Mouse (Mus musculus): ENCODE data around the gene Mzt1. TPM values are rescaled to one million over a fixed set of nuclear protein-coding genes. Genes with fewer than 3 reads are reported as not detected.
"Not testable (repeated sequence)": the region's sequence is repeated elsewhere in the genome, so short reads cannot be mapped to it uniquely, and the experiment has no call there.

Mzt1 gene
- polyA plus RNA-seq, 1 experiment from 2014 or later, result 97.7 TPM

DNA sequence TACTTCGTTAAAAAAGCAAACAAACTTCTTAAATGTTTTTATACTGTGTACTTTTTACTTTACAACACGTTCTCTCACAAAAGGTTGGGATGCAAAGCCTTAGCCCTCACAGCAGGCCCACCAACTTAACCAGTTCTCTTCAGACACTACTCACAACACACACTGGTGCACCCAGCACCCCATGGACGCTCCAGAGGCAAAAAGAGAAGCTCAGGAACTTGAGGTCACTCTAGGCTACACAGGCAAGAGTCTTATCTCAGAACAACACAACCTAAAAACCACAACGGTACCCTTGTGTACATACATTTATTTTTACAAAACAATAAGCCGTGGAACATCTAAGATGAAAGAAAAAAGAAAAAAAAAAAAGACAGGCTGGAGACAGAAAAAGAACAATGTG, 1.2 kb downstream of the Mzt1 start:
- WGBS, result 3% methylated on average over 5 of the region's 5 CpGs
- Histone ChIP-seq H3K4me1 (ENCODE audit: control insufficient read depth, insufficient read depth, low read length) (peaks cover 35% of the 10 kb centered on the region), H3K36me3 (ENCODE audit: control insufficient read depth, insufficient read depth) (no peaks in the 10 kb centered on the region), H3K4me2 (ENCODE audit: low read depth, low read length) (peak overlapping the region; percentile 88), H3K9ac (ENCODE audit: low read length) (peak overlapping the region; percentile 95), H3K4me3 (ENCODE audit: low read length) (peak overlapping the region; percentile 98), H3K27me3 (ENCODE audit: control insufficient read depth, insufficient read depth, low read length) (no peaks in the 10 kb centered on the region), H3K9me3 (replicated peaks; ENCODE audit: control insufficient read depth, low read length) (no peaks in the 10 kb centered on the region), H3K27ac (ENCODE audit: low read length) (no peak overlapping the region)
- no peak for ATAC-seq (replicated peaks; ENCODE audit: extremely low read depth, insufficient read depth, low FRiP score)

GRCm38 (mm10) chr14:99044096-99044495, 1.8 kb downstream of the Mzt1 start:
- WGBS, result 42% methylated on average over 10 of the region's 10 CpGs
- Histone ChIP-seq H3K9me3 (replicated peaks; ENCODE audit: control insufficient read depth, low read length) (no peaks in the 10 kb centered on the region), H3K4me2 (ENCODE audit: low read depth, low read length) (peak overlapping the region; percentile 88), H3K9ac (ENCODE audit: low read length) (peak overlapping the region; percentile 53), H3K27me3 (ENCODE audit: control insufficient read depth, insufficient read depth, low read length) (no peaks in the 10 kb centered on the region), H3K27ac (ENCODE audit: low read length) (no peak overlapping the region), H3K4me1 (ENCODE audit: control insufficient read depth, insufficient read depth, low read length) (peaks cover 35% of the 10 kb centered on the region), H3K36me3 (ENCODE audit: control insufficient read depth, insufficient read depth) (peaks cover 1% of the 10 kb centered on the region; the same call in 1 of the 2 replicates), H3K4me3 (ENCODE audit: low read length) (peak overlapping the region; percentile 98)
- ATAC-seq (replicated peaks; ENCODE audit: extremely low read depth, insufficient read depth, low FRiP score), result no peak

GRCm38 (mm10) chr14:99043499-99043898, 2.4 kb downstream of the Mzt1 start:
- peak overlapping the region; percentile 88 for H3K4me2 ChIP-seq (ENCODE audit: low read depth, low read length)
- H3K27me3 ChIP-seq (ENCODE audit: control insufficient read depth, insufficient read depth, low read length), result no peaks in the 10 kb centered on the region
- H3K4me3 ChIP-seq (ENCODE audit: low read length), result no peak overlapping the region
- H3K9ac ChIP-seq (ENCODE audit: low read length), result 0 out of 2 replicates have a peak overlapping the region, but pooled peaks have one; percentile 15
- no peak overlapping the region for H3K27ac ChIP-seq (ENCODE audit: low read length)
- H3K4me1 ChIP-seq (ENCODE audit: control insufficient read depth, insufficient read depth, low read length), result peaks cover 35% of the 10 kb centered on the region
- no peaks in the 10 kb centered on the region for H3K9me3 ChIP-seq (replicated peaks; ENCODE audit: control insufficient read depth, low read length)
- 46% methylated on average over 1 of the region's 1 CpGs for WGBS
- H3K36me3 ChIP-seq (ENCODE audit: control insufficient read depth, insufficient read depth), result peaks cover 3% of the 10 kb centered on the region; the same call in 1 of the 2 replicates
- no peak for ATAC-seq (replicated peaks; ENCODE audit: extremely low read depth, insufficient read depth, low FRiP score)

- Histone ChIP-seq H3K36me3 (ENCODE audit: control insufficient read depth, insufficient read depth) (peaks cover 16% of the 10 kb centered on the region), H3K27me3 (ENCODE audit: control insufficient read depth, insufficient read depth, low read length) (no peaks in the 10 kb centered on the region), H3K9ac (ENCODE audit: low read length) (peak overlapping the region; percentile 45), H3K4me2 (ENCODE audit: low read depth, low read length) (peak overlapping the region; percentile 40), H3K4me3 (ENCODE audit: low read length) (no peak overlapping the region), H3K9me3 (replicated peaks; ENCODE audit: control insufficient read depth, low read length) (no peaks in the 10 kb centered on the region), H3K4me1 (ENCODE audit: control insufficient read depth, insufficient read depth, low read length) (peaks cover 28% of the 10 kb centered on the region), H3K27ac (ENCODE audit: low read length) (peak overlapping the region; percentile 20; the same call in 1 of the 2 replicates)
- ATAC-seq (replicated peaks; ENCODE audit: extremely low read depth, insufficient read depth, low FRiP score), result no peak
- 48% methylated on average over 4 of the region's 4 CpGs for WGBS
Observed at GRCm38 (mm10) chr14:99041416-99041815, 4.5 kb downstream of the Mzt1 start.

- H3K4me2 ChIP-seq (ENCODE audit: low read depth, low read length); H3K27me3 ChIP-seq (ENCODE audit: control insufficient read depth, insufficient read depth, low read length); H3K9me3 ChIP-seq (replicated peaks; ENCODE audit: control insufficient read depth, low read length); H3K27ac ChIP-seq (ENCODE audit: low read length); H3K4me3 ChIP-seq (ENCODE audit: low read length); ATAC-seq (replicated peaks; ENCODE audit: extremely low read depth, insufficient read depth, low FRiP score); H3K9ac ChIP-seq (ENCODE audit: low read length): not testable (repeated sequence)
- 77% methylated on average over 5 of the region's 5 CpGs for WGBS
- Histone ChIP-seq H3K4me1 (ENCODE audit: control insufficient read depth, insufficient read depth, low read length) (peaks cover 23% of the 10 kb centered on the region), H3K36me3 (ENCODE audit: control insufficient read depth, insufficient read depth) (peaks cover 20% of the 10 kb centered on the region)
Observed at GRCm38 (mm10) chr14:99039308-99039707, 6.6 kb downstream of the Mzt1 start.

GRCm38 (mm10) chr14:99037703-99038102, 8.2 kb downstream of the Mzt1 start:
- Histone ChIP-seq H3K36me3 (ENCODE audit: control insufficient read depth, insufficient read depth) (peaks cover 26% of the 10 kb centered on the region), H3K9me3 (replicated peaks; ENCODE audit: control insufficient read depth, low read length) (no peaks in the 10 kb centered on the region), H3K4me3 (ENCODE audit: low read length) (no peak overlapping the region), H3K4me1 (ENCODE audit: control insufficient read depth, insufficient read depth, low read length) (peaks cover 14% of the 10 kb centered on the region), H3K27ac (ENCODE audit: low read length) (no peak overlapping the region), H3K4me2 (ENCODE audit: low read depth, low read length) (no peak overlapping the region), H3K9ac (ENCODE audit: low read length) (no peak overlapping the region), H3K27me3 (ENCODE audit: control insufficient read depth, insufficient read depth, low read length) (no peaks in the 10 kb centered on the region)
- no peak for ATAC-seq (replicated peaks; ENCODE audit: extremely low read depth, insufficient read depth, low FRiP score)
- WGBS, result 81% methylated on average over 2 of the region's 2 CpGs

- no peak overlapping the region for H3K27ac ChIP-seq (ENCODE audit: low read length)
- H3K4me2 ChIP-seq (ENCODE audit: low read depth, low read length), result no peak overlapping the region
- H3K9ac ChIP-seq (ENCODE audit: low read length), result no peak overlapping the region
- no peak overlapping the region for H3K4me3 ChIP-seq (ENCODE audit: low read length)
- peaks cover 32% of the 10 kb centered on the region for H3K36me3 ChIP-seq (ENCODE audit: control insufficient read depth, insufficient read depth)
- no peaks in the 10 kb centered on the region for H3K27me3 ChIP-seq (ENCODE audit: control insufficient read depth, insufficient read depth, low read length)
- WGBS, result 41% methylated on average over 4 of the region's 4 CpGs
- peaks cover 2% of the 10 kb centered on the region for H3K4me1 ChIP-seq (ENCODE audit: control insufficient read depth, insufficient read depth, low read length)
- ATAC-seq (replicated peaks; ENCODE audit: extremely low read depth, insufficient read depth, low FRiP score), result no peak
- no peaks in the 10 kb centered on the region for H3K9me3 ChIP-seq (replicated peaks; ENCODE audit: control insufficient read depth, low read length)
Observed at GRCm38 (mm10) chr14:99036039-99036438, 9.9 kb downstream of the Mzt1 start.

DNA sequence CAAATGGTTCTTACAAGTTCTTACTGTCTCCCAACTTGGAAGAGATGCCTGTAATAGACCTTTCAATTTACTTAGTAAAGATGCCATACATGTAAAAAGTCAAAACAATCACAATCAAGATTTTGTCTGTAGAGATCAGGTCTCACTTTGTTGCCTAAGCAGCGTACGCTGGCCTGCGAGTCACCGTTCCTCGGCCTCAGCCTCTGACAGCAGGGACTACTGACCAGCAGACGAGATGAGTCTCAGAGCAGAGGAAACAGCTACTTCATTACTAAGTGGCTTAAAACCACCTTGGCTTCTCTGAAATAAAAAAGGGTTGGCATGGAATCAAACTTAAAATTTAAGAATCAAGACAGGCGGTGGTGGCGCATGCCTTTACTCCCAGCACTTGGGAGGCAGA, 11.1 kb downstream of the Mzt1 start:
- H3K4me3 ChIP-seq (ENCODE audit: low read length); H3K9ac ChIP-seq (ENCODE audit: low read length); H3K9me3 ChIP-seq (replicated peaks; ENCODE audit: control insufficient read depth, low read length); H3K4me2 ChIP-seq (ENCODE audit: low read depth, low read length); H3K4me1 ChIP-seq (ENCODE audit: control insufficient read depth, insufficient read depth, low read length); H3K27ac ChIP-seq (ENCODE audit: low read length); H3K27me3 ChIP-seq (ENCODE audit: control insufficient read depth, insufficient read depth, low read length); ATAC-seq (replicated peaks; ENCODE audit: extremely low read depth, insufficient read depth, low FRiP score): not testable (repeated sequence)
- peaks cover 32% of the 10 kb centered on the region for H3K36me3 ChIP-seq (ENCODE audit: control insufficient read depth, insufficient read depth)
- 92% methylated on average over 8 of the region's 8 CpGs for WGBS

GRCm38 (mm10) chr14:99032596-99032995, 13.3 kb downstream of the Mzt1 start:
- peaks cover 20% of the 10 kb centered on the region for H3K36me3 ChIP-seq (ENCODE audit: control insufficient read depth, insufficient read depth)
- no peak overlapping the region for H3K4me3 ChIP-seq (ENCODE audit: low read length)
- H3K4me1 ChIP-seq (ENCODE audit: control insufficient read depth, insufficient read depth, low read length), result peaks cover 5% of the 10 kb centered on the region; the same call in 1 of the 2 replicates
- H3K4me2 ChIP-seq (ENCODE audit: low read depth, low read length), result no peak overlapping the region
- H3K9ac ChIP-seq (ENCODE audit: low read length), result no peak overlapping the region
- H3K9me3 ChIP-seq (replicated peaks; ENCODE audit: control insufficient read depth, low read length), result no peaks in the 10 kb centered on the region
- ATAC-seq (replicated peaks; ENCODE audit: extremely low read depth, insufficient read depth, low FRiP score), result no peak
- 79% methylated on average over 5 of the region's 5 CpGs for WGBS
- no peaks in the 10 kb centered on the region for H3K27me3 ChIP-seq (ENCODE audit: control insufficient read depth, insufficient read depth, low read length)
- no peak overlapping the region for H3K27ac ChIP-seq (ENCODE audit: low read length)

All from heart, embryonic 16.5 days (tissue).